Mouse (Mus musculus) CH12F3 (cell line): ENCODE measurements around the gene Foxc2.
"Not testable (repeated sequence)": the region's sequence is repeated elsewhere in the genome, so short reads cannot be mapped to it uniquely, and the experiment has no call there.

Experiments used
- in situ Hi-C: fragments of 300-500 bp; cut with MboI; formaldehyde crosslinking; loops from 2 replicates; pipeline ENCODE4 v1.14.3; 2020; ENCODE audit warnings: low sequenced_read_pairs

Foxc2 gene

DNA sequence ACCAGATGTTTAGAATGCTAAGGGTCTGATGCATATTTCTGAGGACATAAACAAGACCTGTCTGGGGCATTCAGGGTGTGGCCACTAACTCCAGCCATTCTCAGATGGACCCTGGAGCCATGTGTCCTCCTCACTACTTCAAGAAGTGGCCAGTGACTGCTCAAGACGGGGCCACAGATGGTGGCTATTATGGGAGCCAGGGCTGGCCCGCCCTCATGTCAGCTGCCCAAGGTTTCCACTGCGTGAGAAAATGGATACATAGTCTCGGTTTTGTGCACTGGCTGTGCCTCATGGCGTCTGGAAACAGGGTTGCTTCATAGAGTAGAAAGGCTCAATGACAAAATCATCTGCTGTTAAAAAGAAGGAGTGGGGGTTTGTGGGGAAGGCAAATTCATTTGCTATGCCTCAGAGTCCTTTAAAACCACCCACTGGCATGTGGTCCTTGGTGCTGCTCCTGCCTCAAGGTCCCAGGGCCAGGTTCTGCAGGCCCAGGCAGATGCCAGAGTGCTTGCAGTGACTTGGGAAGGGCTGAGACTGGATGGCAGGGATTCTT is 17.1 kb downstream of the Foxc2 start:
- in situ Hi-C loops = no loop called here

DNA sequence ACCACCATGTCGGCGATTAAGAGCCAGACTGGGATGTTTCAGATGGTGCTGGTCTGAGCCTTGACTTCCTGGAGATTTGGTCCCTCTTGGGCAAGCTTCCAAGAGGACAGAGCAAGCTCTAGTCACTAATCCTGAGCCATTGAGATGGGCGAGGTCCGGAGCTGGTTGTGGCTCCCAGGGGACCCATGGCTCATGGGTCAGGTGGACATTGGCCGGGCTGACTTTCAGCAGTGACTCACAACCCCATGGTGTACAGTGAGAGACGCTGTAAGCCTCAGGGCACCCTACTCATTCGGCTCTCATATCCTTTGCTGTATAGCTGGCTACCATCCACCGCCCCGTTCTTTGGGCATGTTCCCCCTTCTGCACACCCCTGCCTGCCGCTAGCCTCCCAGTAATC is 18.1 kb downstream of the Foxc2 start:
- in situ Hi-C loops = no loop called here

DNA sequence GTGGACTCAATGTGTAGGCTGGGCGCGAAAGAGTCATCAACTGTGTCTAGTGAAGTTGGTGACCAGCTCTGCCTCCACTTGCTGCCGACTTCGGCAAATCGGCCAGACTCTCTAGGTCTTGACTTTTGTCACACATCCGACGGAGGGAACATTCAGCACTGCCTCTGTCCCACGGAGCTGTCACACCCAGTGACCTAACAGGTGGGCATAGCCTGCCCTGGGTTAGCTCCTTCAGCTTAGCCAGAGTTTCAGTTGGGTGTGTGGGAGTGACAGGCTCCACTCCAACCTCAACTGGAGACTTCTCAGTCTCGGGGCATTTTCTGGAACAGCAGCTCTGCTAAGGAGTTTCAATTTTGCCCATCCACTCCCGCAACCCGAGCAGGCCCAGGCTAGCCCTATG is 18.5 kb downstream of the Foxc2 start:
- in situ Hi-C loops = no loop called here

DNA sequence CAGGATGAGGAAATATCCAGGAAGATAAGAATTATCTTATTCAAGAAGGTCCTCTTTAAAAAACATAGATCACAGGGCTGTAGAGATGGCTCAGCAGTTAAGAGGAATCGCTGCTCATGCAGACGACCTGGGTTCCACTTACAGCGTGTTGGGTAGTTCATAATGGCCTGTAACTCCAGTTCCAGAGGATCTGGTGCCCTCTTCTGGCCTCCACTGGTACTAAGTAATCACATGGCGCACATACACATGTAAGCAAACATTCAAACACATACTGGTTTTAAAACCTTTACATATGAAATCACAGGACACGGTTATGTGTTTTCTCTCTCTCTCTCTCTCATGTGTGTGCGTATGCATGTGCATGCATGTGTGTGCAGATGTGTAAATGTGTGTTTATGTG is 20.9 kb downstream of the Foxc2 start:
- in situ Hi-C loops = no loop called here

DNA sequence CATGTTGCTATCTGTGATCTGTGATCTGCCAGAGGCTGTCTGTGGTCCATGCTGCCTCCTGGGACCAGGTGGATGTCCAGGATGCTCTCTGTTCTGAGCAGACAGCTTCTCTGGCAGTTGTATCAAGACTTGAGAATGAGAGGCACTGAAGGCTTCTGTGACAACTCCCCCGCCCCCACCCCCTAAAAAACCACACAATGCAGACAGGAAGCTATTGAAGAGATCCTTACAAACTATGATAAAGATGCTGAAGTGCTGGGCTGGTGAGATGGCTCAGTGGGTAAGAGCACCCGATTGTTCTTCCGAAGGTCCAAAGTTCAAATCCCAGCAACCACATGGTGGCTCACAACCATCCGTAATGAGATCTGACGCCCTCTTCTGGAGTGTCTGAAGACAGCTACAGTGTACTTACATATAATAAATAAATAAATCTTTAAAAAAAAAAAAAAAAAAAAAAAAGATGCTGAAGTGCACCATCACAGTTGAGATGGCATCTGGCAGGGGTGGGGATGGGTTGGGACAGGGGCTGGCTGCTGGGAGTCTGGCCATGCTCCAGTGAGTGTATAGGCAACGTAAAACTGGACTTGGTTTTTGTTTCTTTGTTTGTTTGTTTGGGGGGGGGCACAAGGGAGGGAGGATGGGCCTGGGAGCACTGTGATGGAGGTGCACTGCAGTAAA is 29.6 kb downstream of the Foxc2 start:
- in situ Hi-C loops = not testable (repeated sequence)

DNA sequence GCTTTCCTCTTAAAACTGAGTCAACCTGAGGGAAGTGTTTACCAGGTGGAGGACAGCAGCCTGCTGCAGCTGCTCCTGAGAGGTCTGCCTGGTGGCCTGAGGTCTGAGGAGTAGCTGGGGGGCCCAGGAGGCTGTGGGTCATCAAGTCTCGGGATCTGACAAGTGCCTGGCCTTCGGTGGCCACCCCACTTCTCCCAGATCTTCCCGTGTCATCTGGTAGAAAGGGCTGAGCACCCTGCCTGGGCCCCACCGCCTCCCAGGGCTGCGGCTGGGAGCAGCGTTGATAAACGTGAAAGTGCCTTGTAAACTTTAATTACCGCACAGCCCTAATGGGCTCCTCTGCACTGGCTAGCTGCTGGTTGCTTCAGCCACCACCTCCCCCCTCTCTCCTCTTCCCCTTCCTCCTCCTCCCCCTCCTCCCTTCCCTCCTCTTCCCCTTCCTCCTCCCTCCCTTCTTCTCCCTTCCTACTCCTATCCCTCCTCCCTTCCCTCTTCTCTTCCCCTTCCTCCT is 32.7 kb downstream of the Foxc2 start:
- in situ Hi-C loops = no loop called here

DNA sequence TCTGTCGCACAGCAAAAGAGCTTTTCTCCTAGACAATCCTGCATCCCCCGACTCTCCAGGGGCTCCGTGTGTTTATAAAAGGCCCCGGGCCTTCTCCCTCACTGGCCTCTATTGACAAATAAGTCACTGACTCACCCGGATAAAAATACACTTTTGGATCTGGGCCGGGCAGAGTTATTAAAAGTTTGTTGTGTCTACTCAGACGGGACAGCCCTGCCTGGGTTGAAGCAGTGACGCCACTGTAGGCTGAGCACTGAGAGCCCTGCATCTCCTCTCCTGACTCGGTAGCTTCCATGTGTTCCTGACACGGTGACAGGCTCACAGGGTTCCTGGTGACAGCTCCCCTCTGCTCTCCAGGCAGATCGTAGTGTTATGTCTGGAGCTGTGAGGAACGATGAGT is 36.4 kb downstream of the Foxc2 start:
- in situ Hi-C loops = no loop called here

DNA sequence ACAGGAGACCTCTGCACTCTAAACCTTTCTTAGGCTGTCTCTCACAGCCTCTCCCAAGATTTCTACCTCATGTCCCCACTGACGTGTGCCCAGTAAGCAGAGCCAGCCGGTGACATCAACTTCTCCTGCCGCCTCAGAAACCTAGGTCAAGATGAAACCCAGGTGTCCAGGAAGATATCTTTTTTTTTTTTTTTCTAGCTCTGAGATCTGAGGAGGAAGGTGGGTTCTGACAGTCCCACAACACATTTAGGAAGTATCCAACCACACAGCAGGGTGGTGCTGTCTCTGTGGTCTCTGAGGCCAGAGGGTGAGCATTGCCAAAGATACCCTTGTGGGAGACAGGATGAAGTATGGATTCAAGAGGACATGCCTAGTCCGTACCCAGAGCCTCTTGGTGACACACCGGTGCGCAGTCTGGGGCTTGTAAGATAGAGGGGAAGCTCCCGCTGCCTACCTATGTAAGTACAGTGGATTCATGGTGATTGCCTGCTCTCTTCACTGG is 41.1 kb downstream of the Foxc2 start:
- in situ Hi-C loops = no loop called here

DNA sequence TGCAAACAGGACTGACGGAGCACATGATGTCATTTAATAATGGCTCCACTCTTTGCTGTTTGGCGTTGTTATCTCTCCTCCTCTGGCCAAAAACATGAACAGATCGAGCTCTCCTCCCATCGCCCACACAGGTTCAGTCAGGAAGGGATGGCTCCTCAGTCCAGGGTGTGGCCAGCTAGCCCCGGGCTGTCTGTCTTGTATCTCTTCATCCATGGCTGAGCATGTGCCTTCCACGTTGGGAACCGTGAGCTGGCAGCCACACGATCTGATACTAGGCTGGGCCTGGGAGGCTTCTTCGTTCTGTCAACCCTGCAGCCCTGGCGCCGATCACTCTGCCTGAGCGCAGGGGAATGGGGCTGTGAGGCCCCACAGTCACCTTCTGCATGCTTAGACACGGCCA is 42.8 kb downstream of the Foxc2 start:
- in situ Hi-C loops = no loop called here

DNA sequence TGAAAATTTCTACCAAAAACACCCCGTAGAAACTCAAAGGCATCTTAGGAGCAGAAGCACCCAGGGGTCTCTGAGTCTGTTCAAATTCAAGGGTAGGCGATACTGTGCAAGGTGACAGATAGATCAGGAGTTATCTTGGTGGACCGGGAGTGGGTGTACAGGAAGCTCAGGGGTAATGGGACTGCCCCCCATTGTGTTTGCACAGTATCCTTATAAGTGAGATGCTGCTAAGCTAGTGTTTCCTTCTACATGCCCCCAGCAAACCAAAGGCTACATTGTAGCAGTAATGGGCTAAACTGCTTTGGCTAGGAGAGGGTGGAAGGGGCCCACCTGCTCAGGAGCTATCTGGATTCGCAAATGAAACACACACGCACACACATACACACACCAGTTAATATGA is 45.5 kb downstream of the Foxc2 start:
- in situ Hi-C loops = no loop called here

DNA sequence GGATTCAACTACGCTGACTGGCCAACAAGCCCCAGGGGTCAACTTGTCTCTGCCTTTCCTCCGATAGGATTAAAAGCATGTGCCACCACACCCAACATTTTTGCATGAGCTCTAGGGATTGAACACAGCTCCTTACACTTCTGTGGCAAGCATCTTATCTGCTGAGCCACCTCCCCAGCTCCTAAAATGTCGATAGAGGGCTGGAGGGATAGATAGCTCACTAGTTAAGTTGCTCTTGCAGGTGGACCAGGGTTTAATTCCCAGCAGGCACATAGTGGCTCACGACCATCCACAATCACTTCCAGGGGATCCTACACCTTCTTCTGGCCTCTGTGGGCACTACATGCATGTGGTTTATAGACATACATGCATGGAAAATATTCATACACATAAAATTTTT is 46.4 kb downstream of the Foxc2 start:
- in situ Hi-C loops = no loop called here

DNA sequence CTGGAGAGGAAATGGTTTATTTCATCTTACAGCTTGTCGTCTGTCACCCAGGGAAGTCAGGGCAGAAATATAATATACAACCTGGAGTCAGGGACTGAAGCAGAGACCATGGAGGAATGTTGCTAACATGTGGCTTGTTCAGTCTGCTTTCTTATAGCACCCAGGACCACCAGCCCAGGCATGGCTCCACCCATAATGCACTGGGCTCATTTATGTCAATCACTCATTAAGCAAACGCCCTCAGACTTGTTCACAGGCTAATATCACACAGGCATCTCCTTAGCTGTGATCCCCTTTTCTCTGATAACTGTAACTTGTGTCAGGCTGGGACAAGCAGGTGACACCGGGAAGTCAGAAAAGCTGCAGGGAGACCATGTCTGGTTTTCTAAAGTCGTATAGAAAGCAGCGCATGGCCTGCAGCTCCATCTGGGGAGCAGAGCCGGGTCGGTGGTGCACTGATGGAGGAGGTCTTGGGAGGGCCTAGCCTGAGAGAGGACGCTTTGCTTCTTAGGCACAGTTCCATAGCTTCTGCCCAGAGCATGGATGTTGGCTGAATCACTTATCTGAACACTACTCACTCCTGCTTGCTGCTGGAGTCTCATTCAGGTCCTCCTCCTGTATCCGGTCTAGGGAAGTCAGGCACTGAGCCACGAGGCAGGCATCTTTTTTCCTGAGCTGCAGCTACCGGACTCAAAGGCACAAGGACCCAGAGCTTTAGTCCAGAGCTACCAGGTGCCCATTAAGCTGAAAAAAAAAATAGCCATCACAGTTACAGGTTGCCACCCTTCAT is 47.1 kb downstream of the Foxc2 start:
- in situ Hi-C loops = no loop called here

DNA sequence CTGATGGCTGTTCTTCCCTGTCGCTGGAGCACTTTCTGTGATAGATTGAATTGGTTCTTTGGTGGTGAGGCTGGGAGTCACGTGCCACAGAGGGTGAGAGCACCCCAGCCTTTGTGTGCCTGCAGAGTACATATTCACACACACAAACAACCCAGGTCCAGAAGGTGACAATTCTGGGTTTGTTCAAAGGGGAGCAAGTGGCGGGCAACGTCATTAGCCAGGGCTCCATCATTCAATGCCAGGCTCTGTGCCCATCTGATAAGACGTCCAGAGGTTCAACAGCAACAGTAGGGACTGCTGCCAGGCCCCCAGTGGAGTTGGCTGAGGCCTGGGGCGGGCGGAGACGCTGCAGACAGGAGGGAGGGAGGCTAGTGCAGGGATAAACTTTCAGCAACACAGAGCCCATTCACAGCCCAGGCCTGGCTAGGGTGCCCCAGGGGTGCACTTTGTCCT is 48.1 kb downstream of the Foxc2 start:
- in situ Hi-C loops = no loop called here

DNA sequence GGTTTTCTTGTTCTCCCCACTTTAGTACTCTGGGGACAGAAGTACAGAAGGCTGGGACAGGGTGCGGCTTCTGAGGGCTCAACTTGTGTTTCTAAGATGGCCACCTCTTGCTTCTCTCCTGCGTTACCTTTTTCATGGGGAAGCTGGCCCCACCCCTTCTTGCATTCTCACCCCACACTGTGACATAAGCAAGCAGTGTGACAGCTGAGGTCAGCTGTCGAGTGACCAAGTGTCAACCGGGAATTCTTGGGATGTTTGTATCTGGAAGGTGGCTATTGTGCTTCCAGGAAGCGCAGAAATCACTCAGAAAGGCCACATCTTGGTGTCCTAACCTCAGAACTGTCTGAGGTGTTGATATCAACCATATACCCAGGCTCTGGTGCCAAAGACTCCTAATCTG is 52.1 kb downstream of the Foxc2 start:
- in situ Hi-C loops = no loop called here
